Mouse (Mus musculus): Measurements from ENCODE around the gene Srsf7. TPM values are rescaled to one million over a fixed set of nuclear protein-coding genes. Genes with fewer than 3 reads are reported as not detected.
A peak's percentile ranks its signal among the peaks of the same experiment; 100 is the strongest.
"Not testable (repeated sequence)": the region's sequence is repeated elsewhere in the genome, so short reads cannot be mapped to it uniquely, and the experiment has no call there.

Srsf7 gene
- polyA plus RNA-seq, 1 experiment from 2014 or later: 583 TPM

DNA sequence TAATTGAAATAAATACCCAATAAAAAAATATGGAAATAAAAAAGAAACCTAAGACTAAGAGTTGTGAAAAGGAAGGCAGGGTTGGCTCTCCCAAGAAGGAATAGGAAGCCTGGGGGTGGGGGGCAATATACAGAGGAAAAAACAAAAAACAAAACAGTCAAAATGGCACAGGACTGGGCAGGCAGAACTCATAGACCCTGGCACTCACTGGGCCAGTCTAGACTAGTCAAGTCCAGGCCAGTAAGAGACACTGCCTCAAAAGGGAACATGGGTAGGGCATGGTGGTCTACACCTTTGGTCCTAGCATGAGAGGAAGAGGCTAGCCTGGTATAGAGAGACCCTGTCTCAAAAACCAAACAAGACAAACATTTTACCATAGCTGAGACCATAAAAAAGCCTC is 26.6 kb downstream of the Srsf7 start:
- no peak overlapping the region for H3K27ac ChIP-seq (replicated peaks)
- ATAC-seq (replicated peaks): peak; percentile 44; the same call in 1 of the 2 replicates

DNA sequence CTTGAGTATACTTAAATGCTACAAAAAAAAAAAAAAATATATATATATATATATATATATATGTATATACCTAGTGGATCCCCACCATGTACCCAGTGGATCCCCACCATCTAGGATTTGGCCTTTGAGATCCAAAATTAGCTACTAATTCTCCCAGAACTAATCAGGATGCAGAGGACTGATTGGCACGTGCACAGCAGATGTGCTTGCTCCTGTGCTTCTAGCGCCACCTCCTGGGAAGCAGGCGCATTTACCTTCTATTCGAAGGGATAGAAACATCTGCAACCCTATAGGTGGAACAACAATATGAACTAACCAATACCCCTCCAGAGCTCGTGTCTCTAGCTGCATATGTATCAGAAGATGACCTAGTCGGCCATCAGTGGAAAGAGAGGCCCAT is 27.1 kb downstream of the Srsf7 start:
- Histone ChIP-seq H3K27ac (replicated peaks) (no peak overlapping the region), H3K4me2 (replicated peaks) (no peak overlapping the region), H3K9ac (replicated peaks) (no peak overlapping the region), H3K27me3 (no peaks in the 10 kb centered on the region), H3K4me3 (no peak overlapping the region), H3K36me3 (no peaks in the 10 kb centered on the region), H3K9me3 (no peaks in the 10 kb centered on the region), H3K4me1 (no peaks in the 10 kb centered on the region)
- under 1% methylated on average over 6 of the region's 6 CpGs for WGBS
- peak; percentile 91 for ATAC-seq (replicated peaks)

More for the DNA sequence above, 26.6 kb downstream of the Srsf7 start:
- Histone ChIP-seq H3K36me3 (no peaks in the 10 kb centered on the region), H3K4me3 (no peak overlapping the region), H3K9ac (replicated peaks) (no peak overlapping the region), H3K4me1 (no peaks in the 10 kb centered on the region), H3K4me2 (replicated peaks) (no peak overlapping the region), H3K27me3 (no peaks in the 10 kb centered on the region), H3K9me3 (no peaks in the 10 kb centered on the region)

DNA sequence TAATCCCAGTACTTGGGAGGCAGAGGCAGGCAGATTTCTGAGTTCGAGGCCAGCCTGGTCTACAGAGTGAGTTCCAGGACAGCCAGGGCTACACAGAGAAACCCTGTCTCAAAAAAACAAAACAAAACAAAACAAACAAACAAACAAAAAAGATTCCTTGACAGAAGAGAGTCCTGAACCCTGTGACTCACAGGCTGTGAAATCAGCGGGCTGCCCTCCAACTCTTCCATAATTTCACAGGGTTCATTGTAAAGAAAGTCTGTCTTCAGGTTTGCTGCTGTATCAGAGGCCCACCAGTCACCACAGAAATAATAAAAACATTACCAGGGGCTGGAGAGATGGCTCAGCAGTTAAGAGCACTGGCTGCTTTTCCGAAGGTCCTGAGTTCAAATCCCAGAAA is 28.3 kb downstream of the Srsf7 start:
- not testable (repeated sequence) for H3K4me1 ChIP-seq; H3K4me2 ChIP-seq (replicated peaks); H3K36me3 ChIP-seq; H3K9ac ChIP-seq (replicated peaks); H3K4me3 ChIP-seq; ATAC-seq (replicated peaks); H3K9me3 ChIP-seq; H3K27me3 ChIP-seq; H3K27ac ChIP-seq (replicated peaks)
- WGBS: over 99% methylated on average over 3 of the region's 3 CpGs

DNA sequence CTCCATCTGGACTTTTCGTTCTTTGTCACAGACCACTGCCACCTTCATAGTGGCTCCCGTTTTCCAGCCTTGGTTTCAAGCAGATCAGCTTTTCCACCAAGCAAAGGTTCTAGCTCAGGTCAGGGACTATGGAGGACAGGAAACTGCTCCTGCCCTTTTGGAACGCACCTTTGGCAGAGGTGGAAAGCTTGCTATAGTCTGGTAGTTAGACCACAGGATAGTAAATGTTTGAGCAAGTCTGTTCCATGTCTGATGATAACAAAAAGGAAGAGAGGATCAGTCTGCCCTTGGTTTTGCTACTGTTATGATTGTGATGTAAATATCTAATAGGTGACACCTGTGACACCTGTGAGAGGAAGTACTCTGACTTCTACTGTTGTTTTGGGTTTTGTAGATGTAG is 31.1 kb downstream of the Srsf7 start:
- no peaks in the 10 kb centered on the region for H3K36me3 ChIP-seq
- no peak overlapping the region for H3K9ac ChIP-seq (replicated peaks)
- 94% methylated on average over 3 of the region's 3 CpGs for WGBS
- H3K27me3 ChIP-seq: no peaks in the 10 kb centered on the region
- no peaks in the 10 kb centered on the region for H3K9me3 ChIP-seq
- H3K4me2 ChIP-seq (replicated peaks): no peak overlapping the region
- no peak overlapping the region for H3K4me3 ChIP-seq
- no peak overlapping the region for H3K27ac ChIP-seq (replicated peaks)
- no peaks in the 10 kb centered on the region for H3K4me1 ChIP-seq
- ATAC-seq (replicated peaks): no peak

DNA sequence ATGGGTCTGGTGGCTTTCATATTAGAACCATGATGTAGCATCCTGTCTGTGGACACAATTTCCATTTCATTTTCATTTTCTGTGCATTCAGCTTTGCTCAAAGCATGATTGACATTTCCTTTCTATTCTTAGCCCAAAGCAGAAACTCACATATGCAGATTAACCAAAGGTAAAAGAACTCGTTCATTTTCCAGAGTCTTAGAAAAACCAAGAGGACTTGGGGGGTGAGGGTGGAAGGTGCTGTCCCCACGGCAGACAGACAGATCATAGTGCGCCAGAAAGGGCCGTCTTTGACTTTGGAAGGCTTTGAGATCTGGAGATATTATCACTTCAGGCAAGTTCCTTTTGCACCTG is 31.7 kb downstream of the Srsf7 start:
- WGBS: 66% methylated on average over 4 of the region's 4 CpGs
- H3K4me3 ChIP-seq: no peak overlapping the region
- no peak for ATAC-seq (replicated peaks)
- no peak overlapping the region for H3K4me2 ChIP-seq (replicated peaks)
- H3K36me3 ChIP-seq: no peaks in the 10 kb centered on the region
- no peak overlapping the region for H3K9ac ChIP-seq (replicated peaks)
- H3K4me1 ChIP-seq: no peaks in the 10 kb centered on the region
- H3K27me3 ChIP-seq: no peaks in the 10 kb centered on the region
- H3K27ac ChIP-seq (replicated peaks): no peak overlapping the region
- H3K9me3 ChIP-seq: no peaks in the 10 kb centered on the region

DNA sequence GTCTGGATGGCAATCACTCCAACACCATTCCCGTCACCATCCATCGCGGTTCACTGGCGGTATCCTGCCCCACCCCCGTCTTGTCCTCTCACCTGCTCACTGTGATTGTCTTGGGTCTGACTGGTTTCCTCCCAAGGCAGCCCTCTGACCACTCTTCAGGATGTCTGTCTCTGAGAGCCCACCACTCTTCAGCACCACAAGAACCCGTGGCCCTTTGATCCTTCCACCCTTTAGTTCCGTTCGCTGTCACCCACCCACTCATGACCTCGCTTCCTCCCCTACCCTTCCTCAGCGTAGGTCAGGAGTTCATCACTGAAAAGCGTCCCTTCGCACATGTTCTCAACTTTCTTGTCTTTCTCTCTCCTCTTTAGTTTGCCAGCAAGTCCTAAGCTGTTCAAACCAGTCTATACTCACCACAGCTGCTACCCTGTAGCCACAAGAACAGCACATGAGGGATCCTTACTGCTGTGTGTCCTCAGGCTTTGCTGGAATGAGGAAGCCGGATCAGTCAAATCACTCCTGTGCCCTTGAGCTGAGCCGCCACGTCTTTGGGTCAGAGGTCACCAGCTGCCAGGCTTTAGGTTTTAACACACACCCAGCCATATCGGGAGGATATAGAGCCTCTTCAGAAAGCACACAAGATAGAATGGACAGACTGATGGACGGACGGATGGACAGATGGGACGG is 32.3 kb downstream of the Srsf7 start:
- no peak; the same call in 1 of the 2 replicates for ATAC-seq (replicated peaks)
- H3K36me3 ChIP-seq: no peaks in the 10 kb centered on the region
- no peaks in the 10 kb centered on the region for H3K4me1 ChIP-seq
- H3K4me3 ChIP-seq: no peak overlapping the region
- no peaks in the 10 kb centered on the region for H3K27me3 ChIP-seq
- H3K9me3 ChIP-seq: no peaks in the 10 kb centered on the region
- H3K9ac ChIP-seq (replicated peaks): no peak overlapping the region
- H3K4me2 ChIP-seq (replicated peaks): no peak overlapping the region
- WGBS: 83% methylated on average over 19 of the region's 19 CpGs
- H3K27ac ChIP-seq (replicated peaks): no peak overlapping the region

DNA sequence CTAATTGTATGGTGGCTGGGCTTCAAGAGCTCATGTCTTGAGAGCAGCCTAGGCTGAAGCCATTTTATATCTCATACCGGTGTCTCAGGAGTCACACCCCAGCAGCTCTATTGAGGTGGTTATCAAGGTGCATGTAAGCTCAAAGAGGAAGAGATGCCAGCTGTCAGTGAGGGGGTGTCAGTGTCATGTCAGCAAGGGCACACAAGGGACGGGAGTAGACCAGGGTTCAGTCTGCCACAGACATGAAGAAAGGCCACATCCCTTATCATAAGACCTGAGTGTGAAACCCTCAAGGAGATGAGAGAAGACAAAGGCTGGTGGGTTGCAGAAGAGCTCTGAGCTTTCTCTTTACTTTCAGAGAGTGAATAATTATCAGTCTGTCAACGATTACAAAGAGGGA is 33.0 kb downstream of the Srsf7 start:
- Histone ChIP-seq H3K4me3 (no peak overlapping the region), H3K27me3 (no peaks in the 10 kb centered on the region), H3K36me3 (no peaks in the 10 kb centered on the region), H3K27ac (replicated peaks) (no peak overlapping the region), H3K4me1 (peaks cover 1% of the 10 kb centered on the region), H3K4me2 (replicated peaks) (no peak overlapping the region), H3K9ac (replicated peaks) (no peak overlapping the region), H3K9me3 (no peaks in the 10 kb centered on the region)
- no peak for ATAC-seq (replicated peaks)
- 79% methylated on average over 3 of the region's 3 CpGs for WGBS

DNA sequence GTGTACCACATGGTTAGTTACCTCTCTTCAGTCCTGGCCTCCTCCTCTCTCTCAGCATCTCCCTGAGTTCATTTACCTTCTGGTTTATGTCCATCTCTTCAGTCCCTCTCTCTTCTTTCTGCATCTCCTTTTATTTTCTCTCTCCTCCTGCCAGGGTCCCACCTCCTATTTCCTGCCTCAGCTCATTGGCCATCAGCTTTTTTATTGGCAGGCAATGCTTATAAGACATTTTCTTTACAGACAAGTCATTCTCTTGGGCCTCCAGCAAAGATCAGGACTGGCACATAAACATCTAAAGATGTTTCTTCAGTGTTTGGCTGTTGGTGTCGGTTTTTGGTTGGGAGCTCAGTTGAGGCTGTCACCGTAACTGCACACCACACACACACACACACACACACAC is 33.4 kb downstream of the Srsf7 start:
- WGBS: 91% methylated on average over 2 of the region's 2 CpGs
- no peak overlapping the region for H3K4me2 ChIP-seq (replicated peaks)
- H3K4me3 ChIP-seq: no peak overlapping the region
- H3K27ac ChIP-seq (replicated peaks): no peak overlapping the region
- H3K27me3 ChIP-seq: no peaks in the 10 kb centered on the region
- peaks cover 6% of the 10 kb centered on the region for H3K4me1 ChIP-seq
- no peaks in the 10 kb centered on the region for H3K36me3 ChIP-seq
- no peaks in the 10 kb centered on the region for H3K9me3 ChIP-seq
- ATAC-seq (replicated peaks): no peak
- no peak overlapping the region for H3K9ac ChIP-seq (replicated peaks)

DNA sequence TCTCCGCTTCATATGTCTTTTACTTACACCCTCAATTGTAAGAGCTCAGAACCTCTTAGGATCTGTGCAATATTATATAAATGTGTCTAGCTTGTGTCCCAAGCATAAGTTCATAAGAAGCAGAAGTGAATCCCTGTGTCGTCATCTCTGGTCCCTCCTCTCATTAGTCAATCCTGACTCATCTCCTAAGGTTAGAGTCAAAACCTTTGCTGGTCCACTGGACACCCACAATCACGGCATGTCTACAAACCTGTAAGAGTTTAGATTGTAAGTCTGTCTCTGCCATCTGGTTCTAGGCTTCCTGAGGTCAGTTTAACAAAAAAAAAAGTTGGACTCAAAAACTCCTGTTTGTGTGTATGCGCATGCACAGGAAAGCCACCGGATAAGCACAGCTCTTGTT is 34.3 kb downstream of the Srsf7 start:
- no peak overlapping the region for H3K27ac ChIP-seq (replicated peaks)
- H3K4me2 ChIP-seq (replicated peaks): no peak overlapping the region
- no peak overlapping the region for H3K9ac ChIP-seq (replicated peaks)
- H3K9me3 ChIP-seq: no peaks in the 10 kb centered on the region
- WGBS: 95% methylated on average over 5 of the region's 5 CpGs
- H3K36me3 ChIP-seq: no peaks in the 10 kb centered on the region
- H3K4me1 ChIP-seq: peaks cover 15% of the 10 kb centered on the region
- no peaks in the 10 kb centered on the region for H3K27me3 ChIP-seq
- no peak overlapping the region for H3K4me3 ChIP-seq
- no peak for ATAC-seq (replicated peaks)

DNA sequence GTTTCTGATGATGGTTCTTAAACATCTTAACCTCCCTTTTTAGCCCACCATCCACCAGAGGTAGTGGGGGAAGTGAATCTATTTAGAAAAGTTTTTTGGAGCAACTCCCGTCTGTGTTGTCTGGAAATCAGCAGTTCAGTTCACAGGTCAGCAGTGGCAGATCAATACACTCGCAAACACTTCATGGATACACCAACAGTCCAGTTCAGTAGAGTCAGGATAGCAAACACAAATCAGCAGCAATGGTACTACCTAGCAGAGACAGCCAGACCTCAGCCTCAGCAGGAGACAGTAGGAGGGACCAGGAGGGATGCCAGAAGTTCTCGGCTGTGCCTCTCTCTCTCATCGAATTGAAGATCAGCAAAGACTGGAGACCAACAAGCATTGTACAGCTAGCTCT is 35.2 kb downstream of the Srsf7 start:
- no peak for ATAC-seq (replicated peaks)
- 85% methylated on average over 4 of the region's 4 CpGs for WGBS
- no peaks in the 10 kb centered on the region for H3K36me3 ChIP-seq

DNA sequence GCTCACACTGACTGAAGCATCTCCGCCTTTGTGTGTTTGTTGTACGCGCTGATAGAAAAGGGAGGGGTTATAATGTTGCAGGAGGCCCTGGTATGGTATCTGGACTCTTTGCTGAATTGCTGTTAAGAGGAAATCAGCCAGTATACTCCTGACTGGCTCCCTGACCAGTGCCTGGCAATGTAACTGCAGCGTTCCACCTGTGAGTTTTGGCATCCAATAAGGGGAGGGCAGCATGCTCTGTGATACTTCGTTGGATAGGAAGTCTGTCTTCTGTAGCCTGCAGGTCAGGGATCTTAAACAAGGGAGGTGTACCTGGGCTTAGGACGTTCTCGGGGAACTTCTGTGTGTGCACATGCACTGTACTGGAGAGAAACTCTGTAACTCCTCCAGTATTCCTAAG is 36.2 kb downstream of the Srsf7 start:
- 88% methylated on average over 7 of the region's 7 CpGs for WGBS
- H3K9ac ChIP-seq (replicated peaks): no peak overlapping the region
- no peaks in the 10 kb centered on the region for H3K27me3 ChIP-seq
- no peaks in the 10 kb centered on the region for H3K9me3 ChIP-seq
- ATAC-seq (replicated peaks): no peak
- H3K4me3 ChIP-seq: no peak overlapping the region
- no peak overlapping the region for H3K27ac ChIP-seq (replicated peaks)
- peaks cover 28% of the 10 kb centered on the region for H3K4me1 ChIP-seq
- H3K4me2 ChIP-seq (replicated peaks): no peak overlapping the region
- H3K36me3 ChIP-seq: no peaks in the 10 kb centered on the region

More for the DNA sequence above, 35.2 kb downstream of the Srsf7 start:
- H3K4me1 ChIP-seq: peaks cover 21% of the 10 kb centered on the region
- H3K4me2 ChIP-seq (replicated peaks): no peak overlapping the region
- H3K9me3 ChIP-seq: no peaks in the 10 kb centered on the region
- no peak overlapping the region for H3K4me3 ChIP-seq
- no peak overlapping the region for H3K27ac ChIP-seq (replicated peaks)
- no peak overlapping the region for H3K9ac ChIP-seq (replicated peaks)
- H3K27me3 ChIP-seq: no peaks in the 10 kb centered on the region

DNA sequence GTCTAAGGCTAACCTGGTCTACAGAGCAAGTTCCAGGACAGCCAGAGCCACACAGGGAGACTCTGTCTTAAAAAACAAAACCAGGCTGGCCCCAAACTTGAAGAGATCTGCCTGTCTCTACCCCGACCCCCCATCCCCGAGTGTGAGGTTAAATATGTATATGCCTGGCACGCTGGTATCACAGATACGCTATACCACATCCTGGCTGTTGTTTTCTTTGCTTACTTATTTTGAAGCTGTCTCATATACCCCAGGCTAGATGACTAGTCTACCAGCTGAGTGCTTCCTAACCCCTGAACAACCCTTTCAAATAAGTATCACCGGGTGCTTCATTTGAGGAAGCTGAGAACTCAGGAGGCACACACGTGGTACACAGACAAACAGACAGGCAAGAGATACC is 37.3 kb downstream of the Srsf7 start:
- Histone ChIP-seq H3K27ac (replicated peaks) (no peak overlapping the region), H3K9me3 (no peaks in the 10 kb centered on the region), H3K36me3 (no peaks in the 10 kb centered on the region), H3K4me1 (peaks cover 33% of the 10 kb centered on the region), H3K4me2 (replicated peaks) (no peak overlapping the region), H3K9ac (replicated peaks) (no peak overlapping the region), H3K27me3 (no peaks in the 10 kb centered on the region), H3K4me3 (no peak overlapping the region)
- 94% methylated on average over 6 of the region's 6 CpGs for WGBS
- ATAC-seq (replicated peaks): no peak

DNA sequence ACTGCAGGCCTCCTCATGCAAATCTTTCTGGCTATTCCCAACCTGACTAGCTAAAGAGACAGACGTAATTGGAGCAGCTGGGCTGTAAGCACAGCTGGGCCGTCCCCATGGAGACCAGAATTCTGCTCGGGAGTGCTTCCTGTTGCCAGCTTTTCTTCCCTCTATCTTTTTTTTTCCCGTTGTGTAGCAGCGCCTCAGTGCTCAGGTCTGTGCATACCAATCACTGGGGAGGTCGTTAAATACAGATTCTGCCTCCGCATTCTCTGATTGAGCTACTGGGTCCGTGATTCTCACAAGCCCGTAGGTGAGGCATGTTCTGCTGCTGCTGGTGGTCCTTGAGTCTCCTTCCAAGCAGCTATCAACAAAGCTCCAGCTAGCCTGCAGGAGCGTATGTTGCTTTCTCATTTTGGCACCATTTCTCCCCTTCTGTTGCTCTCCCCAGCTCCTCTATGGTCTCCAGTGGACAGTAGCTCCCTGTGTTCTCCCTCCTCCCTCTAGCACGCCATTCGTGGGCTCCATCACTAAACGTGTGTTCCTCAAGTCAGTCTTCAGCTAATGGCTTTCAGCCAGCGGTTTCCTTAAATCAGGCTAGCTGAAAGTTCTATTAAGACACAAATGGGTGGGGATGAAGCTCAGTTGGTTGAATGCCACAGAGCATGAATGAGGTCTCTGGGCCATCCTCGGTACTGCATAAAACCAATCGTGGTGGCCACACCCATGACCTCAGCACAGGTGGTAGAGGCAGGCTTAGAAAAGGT is 38.5 kb downstream of the Srsf7 start:
- peak; percentile 82 for ATAC-seq (replicated peaks)
- Histone ChIP-seq H3K4me3 (peak overlapping the region; percentile 19), H3K9me3 (no peaks in the 10 kb centered on the region), H3K9ac (replicated peaks) (peak overlapping the region; percentile 17; the same call in 1 of the 2 replicates), H3K27ac (replicated peaks) (peak overlapping the region; percentile 92), H3K4me2 (replicated peaks) (peak overlapping the region; percentile 43), H3K27me3 (no peaks in the 10 kb centered on the region), H3K36me3 (no peaks in the 10 kb centered on the region), H3K4me1 (peaks cover 33% of the 10 kb centered on the region)
- 12% methylated on average over 16 of the region's 16 CpGs for WGBS

All from forebrain, embryonic 15.5 days (tissue).